Mouse (Mus musculus): Measurements from ENCODE around the gene Pak1.

DNA sequence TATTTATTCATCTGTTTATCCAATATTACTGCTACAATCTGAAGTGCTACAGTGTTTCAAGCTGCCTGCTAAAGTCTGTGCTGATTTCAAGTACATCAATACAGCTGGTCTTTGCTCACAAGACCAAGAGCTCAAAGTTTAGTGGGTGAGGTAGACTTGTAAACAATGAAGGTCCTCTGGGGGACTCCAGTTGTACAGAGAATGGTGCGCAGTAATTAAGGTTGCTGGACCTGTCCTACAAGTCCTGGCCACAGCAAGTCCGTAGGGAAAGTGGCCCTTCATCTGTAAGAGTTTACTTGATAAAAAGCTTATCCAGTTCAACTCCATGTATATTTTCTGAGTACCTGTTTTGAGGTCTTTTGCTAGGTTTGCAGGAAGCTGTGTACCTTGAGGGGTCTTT, 1.9 kb downstream of the Pak1 start:
- TF ChIP-seq CTCF (IDR thresholded peaks at IDR 0.05; ENCODE audit: control insufficient read depth, insufficient read depth, insufficient replicate concordance, low read depth, low read length): no peak
- TF ChIP-seq POLR2A (IDR thresholded peaks at IDR 0.05; ENCODE audit: control insufficient read depth, low read depth, low read length): no peak

Data from testis, adult 2 months (tissue).